ENCODE assay signal across 8 mouse cellular contexts in genomic region chr8:84147769-84148530, GRCm38 (mm10). TPM values are rescaled to one million over a fixed set of nuclear protein-coding genes. Genes with fewer than 3 reads are reported as not detected.
DNase-seq lines count a peak whose midpoint lies in the region; ATAC-seq and TF ChIP-seq lines count a peak whose summit lies in the region.

TSS of gene Cc2d1a (minus strand) at chr8:84147936.
TSS of gene 4930432K21Rik (plus strand) at chr8:84148025.

- H3K27ac ChIP-seq in ES-E14 (ENCODE audit: insufficient read depth, low read depth, low read length, poor library complexity, severe bottlenecking) = peak within 1 kb of the TSS; percentile 19
- no peak within 1 kb of the TSS for H3K27ac ChIP-seq in forebrain, embryonic 16.5 days (ENCODE audit: low read length)
- H3K27ac ChIP-seq in layer of hippocampus, adult 2 months = peak within 1 kb of the TSS; percentile 91
- H3K27ac ChIP-seq in lung, embryonic 14.5 days (ENCODE audit: low read depth) = peak within 1 kb of the TSS; percentile 64; the same call in 1 of the 2 replicates
- H3K27ac ChIP-seq in olfactory bulb, adult 2 months (ENCODE audit: insufficient read depth, low read depth, low read length) = peak within 1 kb of the TSS; percentile 19; the same call in 1 of the 2 replicates
- H3K27ac ChIP-seq in thymus, adult 2 months (ENCODE audit: control insufficient read depth, insufficient read depth, low read length) = no peak within 1 kb of the TSS

- peak within 1 kb of the TSS; percentile 70 to 77 for H3K4me3 ChIP-seq in ES-E14 (ENCODE audit: insufficient read depth in 1 of 2, low read depth in 1 of 2, low read length in 2 of 2, poor library complexity in 1 of 2, severe bottlenecking in 1 of 2)
- peak within 1 kb of the TSS; percentile 81 for H3K4me3 ChIP-seq in forebrain, embryonic 16.5 days (replicated peaks; ENCODE audit: low read length)
- peak within 1 kb of the TSS; percentile 61 for H3K4me3 ChIP-seq in layer of hippocampus, adult 2 months
- peak within 1 kb of the TSS; percentile 72 for H3K4me3 ChIP-seq in lung, embryonic 14.5 days (ENCODE audit: low read depth, low read length)
- H3K4me3 ChIP-seq in olfactory bulb, adult 2 months (ENCODE audit: insufficient read depth, low read depth, low read length) = peak within 1 kb of the TSS; percentile 69
- H3K4me3 ChIP-seq in thymus, adult 2 months (ENCODE audit: control insufficient read depth, insufficient read depth, low read length) = peak within 1 kb of the TSS; percentile 70

- DNase-seq in ES-E14 (ENCODE audit: low read depth, low spot score) = peak; percentile 97
- peak; percentile 97 for DNase-seq in cerebellum, adult 18-20 months
- peak; percentile 92 for DNase-seq in heart, postnatal 36 days
- DNase-seq in layer of hippocampus, adult 2 months (ENCODE audit: low spot score in 2 of 2) = peak; percentile 93 to 97
- DNase-seq in lung, embryonic 14.5 days = peak; percentile 99
- DNase-seq in thymus, adult 2 months = peak; percentile 97

- H3K4me2 ChIP-seq in forebrain, embryonic 16.5 days (ENCODE audit: low read length) = peak within 1 kb of the TSS; percentile 88
- peak within 1 kb of the TSS; percentile 92 for H3K4me2 ChIP-seq in lung, embryonic 14.5 days

- intact Hi-C loops in heart, postnatal 36 days (cut with DNase I) = loop anchor here (2.0 to 5.0 kb wide), 3 partner anchors 31 to 86 kb away; partner anchors contain the start of gene Dcaf15

- peak; percentile 79 for TF ChIP-seq POLR2A in olfactory bulb, adult 2 months (IDR thresholded peaks at IDR 0.05; ENCODE audit: insufficient read depth, low read depth, low read length)
- peak; percentile 84 for TF ChIP-seq POLR2A in thymus, adult 2 months (IDR thresholded peaks at IDR 0.05; ENCODE audit: control insufficient read depth, extremely low read depth, insufficient read depth, low read length, poor library complexity)

- no peaks in the 10 kb centered on the region for H3K27me3 ChIP-seq in forebrain, embryonic 16.5 days (replicated peaks; ENCODE audit: control insufficient read depth, insufficient read depth, low read length)
- H3K27me3 ChIP-seq in lung, embryonic 14.5 days (ENCODE audit: insufficient read depth, low read length) = no peaks in the 10 kb centered on the region
- no peaks in the 10 kb centered on the region for H3K27me3 ChIP-seq in thymus, adult 2 months (ENCODE audit: control insufficient read depth, insufficient read depth, low read length)

- peak within 1 kb of the TSS; percentile 72 for H3K9ac ChIP-seq in ES-E14 (ENCODE audit: insufficient read depth, low read depth, low read length, poor library complexity, severe bottlenecking)
- H3K9ac ChIP-seq in forebrain, embryonic 16.5 days (replicated peaks; ENCODE audit: low read depth, low read length) = peak within 1 kb of the TSS; percentile 91
- peak within 1 kb of the TSS; percentile 76 for H3K9ac ChIP-seq in lung, embryonic 14.5 days

- TF ChIP-seq CTCF in layer of hippocampus, adult 2 months (conservative IDR thresholded peaks at IDR 0.05) = no peak
- peak; percentile 4; the same call in 1 of the 2 replicates for TF ChIP-seq CTCF in lung, embryonic 14.5 days (IDR thresholded peaks at IDR 0.05; ENCODE audit: low read depth)
- TF ChIP-seq CTCF in olfactory bulb, adult 2 months (IDR thresholded peaks at IDR 0.05; ENCODE audit: insufficient read depth, low read depth, low read length) = no peak
- TF ChIP-seq CTCF in thymus, adult 2 months (IDR thresholded peaks at IDR 0.05; ENCODE audit: borderline replicate concordance, control insufficient read depth, extremely low read depth, insufficient read depth, low read length, poor library complexity) = no peak

- no peaks in the 10 kb centered on the region for H3K9me3 ChIP-seq in ES-E14 (ENCODE audit: control insufficient read depth, insufficient read depth, low read depth, low read length)
- no peaks in the 10 kb centered on the region for H3K9me3 ChIP-seq in forebrain, embryonic 16.5 days (ENCODE audit: control insufficient read depth, low read length)
- no peaks in the 10 kb centered on the region for H3K9me3 ChIP-seq in lung, embryonic 14.5 days (ENCODE audit: low read depth, low read length)

- WGBS in forebrain, embryonic 16.5 days = 15% methylated on average over 49 of the region's 49 CpGs
- 12% methylated on average over 49 of the region's 49 CpGs for WGBS in lung, embryonic 14.5 days
- 10% methylated on average over 49 of the region's 49 CpGs for WGBS in olfactory bulb, adult 2 months
- WGBS in thymus, adult 2 months = 14% methylated on average over 49 of the region's 49 CpGs

- peaks cover 9% of the 10 kb centered on the region; the same call in 1 of the 2 replicates for H3K36me3 ChIP-seq in ES-E14 (ENCODE audit: control insufficient read depth, insufficient read depth, low read length, poor library complexity, severe bottlenecking)
- peaks cover 12% of the 10 kb centered on the region for H3K36me3 ChIP-seq in forebrain, embryonic 16.5 days (ENCODE audit: control insufficient read depth, insufficient read depth)
- H3K36me3 ChIP-seq in lung, embryonic 14.5 days (ENCODE audit: insufficient read depth) = peaks cover 16% of the 10 kb centered on the region
- peaks cover 10% of the 10 kb centered on the region for H3K36me3 ChIP-seq in thymus, adult 2 months (ENCODE audit: control insufficient read depth, insufficient read depth, low read length)

- peak; percentile 97 for ATAC-seq in forebrain, embryonic 16.5 days
- peak; percentile 96 for ATAC-seq in lung, embryonic 14.5 days (ENCODE audit: insufficient read depth)

- in situ Hi-C loops in ES-E14 (cut with MboI; ENCODE audit: low sequenced_read_pairs in 2 of 2, unreplicated experiment in 2 of 2) = no loop called here

- H3K4me1 ChIP-seq in ES-E14 (ENCODE audit: control insufficient read depth in 2 of 2, insufficient read depth in 2 of 2, low read length in 2 of 2, poor library complexity in 1 of 2) = peaks cover 3 to 12% of the 10 kb centered on the region in 2 experiments; a peak in 2 of 4 replicates
- peaks cover 22% of the 10 kb centered on the region for H3K4me1 ChIP-seq in forebrain, embryonic 16.5 days (replicated peaks; ENCODE audit: control insufficient read depth, insufficient read depth, low read length)
- H3K4me1 ChIP-seq in lung, embryonic 14.5 days (ENCODE audit: insufficient read depth) = peaks cover 11% of the 10 kb centered on the region
- H3K4me1 ChIP-seq in olfactory bulb, adult 2 months (ENCODE audit: control insufficient read depth, insufficient read depth, low read length) = peaks cover 25% of the 10 kb centered on the region
- H3K4me1 ChIP-seq in thymus, adult 2 months (replicated peaks; ENCODE audit: control insufficient read depth, insufficient read depth, low read length) = peaks cover 16% of the 10 kb centered on the region

TF ChIP-seq in ES-E14, 5 proteins besides CTCF, POLR2A, EP300 and RAD21:
- TF ChIP-seq ZNF384 (IDR thresholded peaks at IDR 0.05; ENCODE audit: low read depth, low read length) = no peak
- TF ChIP-seq CHD2 (IDR thresholded peaks at IDR 0.05; ENCODE audit: low read depth, low read length) = no peak
- peak; percentile 98 for TF ChIP-seq HCFC1 (IDR thresholded peaks at IDR 0.05; ENCODE audit: borderline replicate concordance, insufficient read depth, low read length)
- 0 out of 2 replicates have a peak, but pooled peaks have one; percentile 9 for TF ChIP-seq ZC3H11A (IDR thresholded peaks at IDR 0.05; ENCODE audit: borderline replicate concordance, low read depth, low read length)
- TF ChIP-seq MAFK (IDR thresholded peaks at IDR 0.05; ENCODE audit: insufficient read depth, low read depth, low read length) = no peak

RNA-seq across cellular contexts. Expression of gene Cc2d1a, which starts in this region (rescaled TPM):
- 17.7 and 18.9 TPM in 2 replicates for total RNA-seq in ES-E14 (2012; rRNA removed)
- polyA plus RNA-seq in forebrain, embryonic 16.5 days (2015; fragmentation: Nextera tagmentation; extraction: Ambion mirVana) = 35.4 and 43.8 TPM in 2 replicates
- total RNA-seq in heart, postnatal 36 days (2021) = 10 to 100 TPM; 14.5 to 15.8 TPM
- total RNA-seq in layer of hippocampus, adult 2 months (2021) = 10 to 100 TPM; 53.2 to 57.8 TPM
- polyA plus RNA-seq in lung, embryonic 14.5 days (2014; fragmentation: Nextera tagmentation; extraction: Ambion mirVana) = 17.3 and 23.6 TPM in 2 replicates
- not detected in 2 replicates for polyA plus RNA-seq in olfactory bulb, adult 2 months (2012; ENCODE audit: insufficient read depth, insufficient read length, low replicate concordance, missing spikeins)
- 49.8 and 54.6 TPM in 2 replicates for polyA plus RNA-seq in thymus, adult 2 months (2012; rRNA removed)

RNA-seq across cellular contexts. Expression of gene 4930432K21Rik, which starts in this region (rescaled TPM):
- 4.9 TPM in 2 replicates for total RNA-seq in ES-E14 (2012; rRNA removed)
- 2.6 and 3.5 TPM in 2 replicates for polyA plus RNA-seq in forebrain, embryonic 16.5 days (2015; fragmentation: Nextera tagmentation; extraction: Ambion mirVana)
- under 1 TPM in 1 of 2 experiments, not detected in 1; 0.36 TPM for total RNA-seq in heart, postnatal 36 days (2021)
- total RNA-seq in layer of hippocampus, adult 2 months (2021) = 1 to 10 TPM; 2.1 to 2.9 TPM
- 0.66 and 0.99 TPM in 2 replicates for polyA plus RNA-seq in lung, embryonic 14.5 days (2014; fragmentation: Nextera tagmentation; extraction: Ambion mirVana)
- not detected in 2 replicates for polyA plus RNA-seq in olfactory bulb, adult 2 months (2012; ENCODE audit: insufficient read depth, insufficient read length, low replicate concordance, missing spikeins)
- polyA plus RNA-seq in thymus, adult 2 months (2012; rRNA removed) = 1.9 and 2.4 TPM in 2 replicates

Comparison
In these comparisons a context has a peak if more than half of its experiments do, and no peak if none do; other contexts are left out.
1. H3K27ac ChIP-seq: peak in ES-E14 (single experiment), layer of hippocampus, adult 2 months (single experiment), lung, embryonic 14.5 days (single experiment) and olfactory bulb, adult 2 months (single experiment); none in forebrain, embryonic 16.5 days (single experiment) and thymus, adult 2 months (single experiment).
2. Peak in every context shown above with its lines, with median percentiles within 50 percentile points of each other: DNase-seq, H3K4me3 ChIP-seq and H3K9ac ChIP-seq.